Mouse (Mus musculus): Measurements from ENCODE around the gene Nox4. TPM values are rescaled to one million over a fixed set of nuclear protein-coding genes. Genes with fewer than 3 reads are reported as not detected.
"Not testable (repeated sequence)": the region's sequence is repeated elsewhere in the genome, so short reads cannot be mapped to it uniquely, and the experiment has no call there.

Gene Nox4
- polyA plus RNA-seq, 1 experiment from 2014 or later: not detected

DNA sequence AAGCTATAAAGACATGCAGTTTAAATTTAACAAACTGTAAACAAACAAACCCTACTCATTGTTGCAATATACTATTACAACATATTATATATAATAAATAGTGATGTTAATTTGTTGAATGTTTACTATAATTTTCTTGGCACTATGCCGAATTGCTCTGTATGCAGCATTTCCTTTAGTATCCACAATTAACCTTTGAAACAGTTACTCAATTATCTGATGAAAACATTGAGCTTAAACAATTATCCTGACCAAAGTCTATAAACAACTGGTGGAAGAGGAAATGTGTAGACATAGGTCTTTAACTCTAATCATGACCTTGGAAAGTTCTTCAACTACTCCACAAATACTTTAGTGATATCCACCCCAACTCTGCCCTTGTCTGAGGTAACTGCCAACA, 76.2 kb downstream of the Nox4 start:
- 77% methylated on average over 1 of the region's 1 CpGs for WGBS (ENCODE audit: missing documents)
- no peaks in the 10 kb centered on the region for H3K36me3 ChIP-seq (ENCODE audit: inconsistent target)
- H3K4me3 ChIP-seq (ENCODE audit: inconsistent target): no peak overlapping the region
- no peak overlapping the region for H3K27ac ChIP-seq
- H3K79me2 ChIP-seq (ENCODE audit: inconsistent target): no peaks in the 10 kb centered on the region

GRCm38 (mm10) chr7:87330782-87331558, 85.1 kb downstream of the Nox4 start:
- Histone ChIP-seq H3K27ac (no peak overlapping the region), H3K79me2 (ENCODE audit: inconsistent target) (no peaks in the 10 kb centered on the region), H3K4me3 (ENCODE audit: inconsistent target) (no peak overlapping the region), H3K36me3 (ENCODE audit: inconsistent target) (no peaks in the 10 kb centered on the region)
- 88% methylated on average over 5 of the region's 5 CpGs for WGBS (ENCODE audit: missing documents)

DNA sequence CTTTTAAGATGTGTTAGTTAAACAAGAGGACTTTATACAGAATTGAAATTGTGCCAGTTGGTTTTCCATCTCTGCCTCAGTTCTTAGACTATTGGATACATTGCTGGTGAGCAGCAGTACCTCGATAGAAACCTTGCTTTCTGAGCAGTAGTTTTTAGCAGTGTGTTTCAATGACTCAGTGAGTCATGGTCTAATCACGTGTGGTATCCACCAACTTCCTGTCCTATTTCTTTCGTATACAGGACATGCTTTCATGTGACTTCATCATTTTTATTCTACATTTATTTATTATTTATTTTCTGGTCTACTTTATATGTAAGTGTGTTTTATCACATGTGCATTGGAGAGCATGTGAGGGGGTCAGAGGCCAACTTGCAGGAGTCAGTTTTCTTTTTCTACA, 99.7 kb downstream of the Nox4 start:
- Histone ChIP-seq H3K4me3 (ENCODE audit: inconsistent target) (no peak overlapping the region), H3K36me3 (ENCODE audit: inconsistent target) (no peaks in the 10 kb centered on the region), H3K27ac (no peak overlapping the region), H3K79me2 (ENCODE audit: inconsistent target) (no peaks in the 10 kb centered on the region)
- 49% methylated on average over 3 of the region's 3 CpGs for WGBS (ENCODE audit: missing documents)

DNA sequence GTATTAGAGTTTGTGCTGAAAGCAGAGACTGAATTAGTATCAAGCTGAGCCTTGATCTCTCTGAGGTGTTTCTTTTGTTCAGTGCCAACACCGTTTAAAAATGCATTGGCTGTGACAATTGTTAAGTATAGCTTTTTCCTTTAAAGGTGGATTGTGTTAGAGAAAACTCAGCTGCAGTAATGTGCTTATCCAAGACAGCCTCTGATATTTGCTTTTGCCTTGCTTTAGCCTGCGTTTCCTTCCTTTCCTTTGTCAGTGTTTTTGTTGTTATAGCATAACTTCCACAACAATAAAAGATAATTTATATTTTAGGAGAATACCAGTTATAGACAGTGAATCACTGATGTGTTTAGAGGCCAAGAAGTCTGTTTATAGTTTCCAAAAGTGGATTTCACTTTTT, 106.9 kb downstream of the Nox4 start:
- H3K4me3 ChIP-seq (ENCODE audit: inconsistent target): no peak overlapping the region
- H3K36me3 ChIP-seq (ENCODE audit: inconsistent target): no peaks in the 10 kb centered on the region
- no peaks in the 10 kb centered on the region for H3K79me2 ChIP-seq (ENCODE audit: inconsistent target)
- 53% methylated on average over 2 of the region's 2 CpGs for WGBS (ENCODE audit: missing documents)
- H3K27ac ChIP-seq: no peak overlapping the region

DNA sequence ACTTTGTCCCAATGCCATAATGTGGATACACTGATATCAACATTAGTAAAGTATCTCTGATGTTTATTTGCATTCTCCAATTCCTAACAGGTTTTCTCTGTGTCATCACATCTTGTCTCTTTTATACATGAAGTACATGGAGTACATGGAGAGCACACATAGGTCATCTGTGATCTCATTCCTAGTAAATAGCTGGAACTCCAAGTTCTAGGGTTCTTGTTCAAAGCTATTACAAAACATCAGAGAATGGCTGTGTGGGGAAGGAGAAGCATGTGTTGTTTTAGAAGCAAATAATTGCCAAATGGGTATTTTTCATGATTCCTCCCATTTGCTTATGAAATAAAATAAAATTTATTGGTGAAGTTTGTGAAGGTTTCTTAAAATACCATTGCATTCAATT, 121.9 kb downstream of the Nox4 start:
- Histone ChIP-seq H3K27ac (no peak overlapping the region), H3K36me3 (ENCODE audit: inconsistent target) (no peaks in the 10 kb centered on the region), H3K79me2 (ENCODE audit: inconsistent target) (no peaks in the 10 kb centered on the region), H3K4me3 (ENCODE audit: inconsistent target) (no peak overlapping the region)

DNA sequence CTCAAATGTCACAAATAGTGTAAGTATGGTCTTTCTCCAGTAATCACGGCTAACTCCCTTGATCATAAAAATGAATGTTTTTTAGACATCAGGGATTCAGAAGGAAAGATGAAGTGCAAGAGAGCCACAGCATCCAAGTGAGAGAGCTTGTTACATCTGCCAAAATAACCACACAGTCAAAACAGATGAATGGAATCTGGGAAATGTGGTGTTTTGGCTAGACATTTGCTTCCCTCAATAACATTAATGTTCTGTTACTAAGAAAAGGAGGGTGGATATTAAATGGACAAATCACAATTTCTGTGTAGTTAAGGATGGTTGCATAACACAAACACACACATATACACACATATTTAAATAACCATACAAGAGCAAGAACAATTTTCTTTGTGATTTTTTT, 123.2 kb downstream of the Nox4 start:
- no peak overlapping the region for H3K27ac ChIP-seq
- WGBS (ENCODE audit: missing documents): 94% methylated on average over 1 of the region's 1 CpGs
- no peaks in the 10 kb centered on the region for H3K36me3 ChIP-seq (ENCODE audit: inconsistent target)
- no peak overlapping the region for H3K4me3 ChIP-seq (ENCODE audit: inconsistent target)
- no peaks in the 10 kb centered on the region for H3K79me2 ChIP-seq (ENCODE audit: inconsistent target)

DNA sequence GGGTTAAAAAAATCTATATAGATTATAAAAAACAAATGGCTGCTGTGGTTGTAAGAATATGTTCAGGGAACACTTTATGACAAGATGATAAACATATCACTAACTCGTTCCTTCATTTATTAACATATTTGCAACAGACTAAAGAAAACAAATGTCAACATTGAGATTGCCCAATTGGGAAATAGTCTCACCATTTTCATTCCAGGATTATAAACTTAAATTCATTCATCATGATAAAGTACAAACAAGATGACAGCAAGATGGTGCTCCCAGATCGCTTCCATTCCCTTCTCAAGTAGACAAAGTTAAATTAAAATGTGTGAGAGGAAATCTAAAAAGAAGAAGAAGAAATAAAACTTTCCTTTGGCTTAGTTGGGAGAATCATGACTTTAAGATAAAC, 124.9 kb downstream of the Nox4 start:
- Histone ChIP-seq H3K79me2 (ENCODE audit: inconsistent target) (no peaks in the 10 kb centered on the region), H3K36me3 (ENCODE audit: inconsistent target) (no peaks in the 10 kb centered on the region), H3K4me3 (ENCODE audit: inconsistent target) (no peak overlapping the region), H3K27ac (no peak overlapping the region)
- 64% methylated on average over 2 of the region's 2 CpGs for WGBS (ENCODE audit: missing documents)

DNA sequence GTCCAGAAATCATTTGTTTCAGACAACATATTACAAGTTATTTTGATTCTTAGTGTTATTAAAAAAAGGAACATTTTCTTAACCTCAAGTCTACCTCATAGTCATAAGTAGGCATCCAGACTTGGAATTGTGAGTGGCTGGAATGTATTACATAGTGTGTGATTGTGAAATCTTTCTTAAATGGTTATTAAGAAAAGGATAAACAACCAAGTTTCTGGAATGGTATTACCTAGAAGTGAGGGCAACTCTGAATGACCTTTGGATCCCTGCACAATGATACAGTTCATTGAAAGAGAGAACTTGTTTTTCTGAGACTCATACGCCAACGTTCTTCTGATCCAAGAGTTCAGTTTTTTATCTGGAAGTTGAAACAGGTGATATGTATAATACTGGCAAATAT, 125.4 kb downstream of the Nox4 start:
- H3K27ac ChIP-seq: no peak overlapping the region
- 93% methylated on average over 2 of the region's 2 CpGs for WGBS (ENCODE audit: missing documents)
- H3K4me3 ChIP-seq (ENCODE audit: inconsistent target): no peak overlapping the region
- H3K36me3 ChIP-seq (ENCODE audit: inconsistent target): no peaks in the 10 kb centered on the region
- no peaks in the 10 kb centered on the region for H3K79me2 ChIP-seq (ENCODE audit: inconsistent target)

DNA sequence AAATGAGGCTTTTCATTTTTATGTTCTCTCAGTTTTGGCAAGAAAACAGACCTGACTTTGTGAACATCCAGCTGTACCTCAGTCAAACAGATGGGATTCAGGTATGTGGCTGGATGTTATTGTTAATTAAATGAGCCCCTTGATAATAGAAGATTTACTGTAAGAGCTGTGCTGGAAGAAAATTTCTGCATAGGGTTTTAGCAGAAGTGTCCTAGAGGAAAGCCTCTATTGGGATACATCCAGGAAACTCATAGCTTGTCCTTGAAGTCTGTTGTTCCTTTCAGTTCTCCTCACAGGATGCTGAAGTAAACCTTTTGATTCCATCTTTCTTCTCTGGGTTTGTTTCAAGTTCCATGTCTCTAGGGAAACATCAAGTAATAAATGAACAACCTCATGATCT, 128.4 kb downstream of the Nox4 start:
- no peak overlapping the region for H3K4me3 ChIP-seq (ENCODE audit: inconsistent target)
- H3K79me2 ChIP-seq (ENCODE audit: inconsistent target): no peaks in the 10 kb centered on the region
- H3K36me3 ChIP-seq (ENCODE audit: inconsistent target): no peaks in the 10 kb centered on the region
- no peak overlapping the region for H3K27ac ChIP-seq

GRCm38 (mm10) chr7:87374935-87375334, 129.0 kb downstream of the Nox4 start:
- no peak overlapping the region for H3K27ac ChIP-seq
- 52% methylated on average over 2 of the region's 2 CpGs for WGBS (ENCODE audit: missing documents)
- H3K4me3 ChIP-seq (ENCODE audit: inconsistent target): no peak overlapping the region
- no peaks in the 10 kb centered on the region for H3K79me2 ChIP-seq (ENCODE audit: inconsistent target)
- no peaks in the 10 kb centered on the region for H3K36me3 ChIP-seq (ENCODE audit: inconsistent target)

GRCm38 (mm10) chr7:87397023-87397422, 151.1 kb downstream of the Nox4 start:
- Histone ChIP-seq H3K27ac (no peak overlapping the region), H3K36me3 (ENCODE audit: inconsistent target) (no peaks in the 10 kb centered on the region), H3K79me2 (ENCODE audit: inconsistent target) (no peaks in the 10 kb centered on the region), H3K4me3 (ENCODE audit: inconsistent target) (no peak overlapping the region)
- 93% methylated on average over 7 of the region's 7 CpGs for WGBS (ENCODE audit: missing documents)

GRCm38 (mm10) chr7:87411373-87411772, 165.5 kb downstream of the Nox4 start:
- 16% methylated on average over 4 of the region's 4 CpGs for WGBS (ENCODE audit: missing documents)
- not testable (repeated sequence) for H3K4me3 ChIP-seq (ENCODE audit: inconsistent target); H3K79me2 ChIP-seq (ENCODE audit: inconsistent target); H3K36me3 ChIP-seq (ENCODE audit: inconsistent target); H3K27ac ChIP-seq

- no peaks in the 10 kb centered on the region for H3K36me3 ChIP-seq (ENCODE audit: inconsistent target)
- no peak overlapping the region for H3K4me3 ChIP-seq (ENCODE audit: inconsistent target)
- no peaks in the 10 kb centered on the region for H3K79me2 ChIP-seq (ENCODE audit: inconsistent target)
- no peak overlapping the region for H3K27ac ChIP-seq
- 91% methylated on average over 1 of the region's 1 CpGs for WGBS (ENCODE audit: missing documents)
Measured at GRCm38 (mm10) chr7:87413271-87413670, 167.4 kb downstream of the Nox4 start.

All from macrophage (primary cell).